Mouse (Mus musculus) Muller cell, postnatal 12 days (primary cell): ENCODE measurements around the gene Gm42957.
"Not testable (repeated sequence)": the region's sequence is repeated elsewhere in the genome, so short reads cannot be mapped to it uniquely, and the experiment has no call there.

ENCODE experiments used
- DNase-seq: peaks from one replicate; pipeline ENCODE4 v3.0.0-alpha.2; 2015; ENCODE audit errors: inconsistent ontology term

Gene Gm42957

GRCm38 (mm10) chr3:96634928-96635879 lies at the start of gene Gm42957, which contains the start of gene Pex11b:
Gene Gm42957 (plus strand): TSS chr3:96635474.
Gene Pex11b (plus strand): TSS chr3:96635376.
- peak; percentile 86 for DNase-seq

GRCm38 (mm10) chr3:96590657-96591056 lies 44.6 kb upstream of the Gm42957 start:
- DNase-seq, result no peak

GRCm38 (mm10) chr3:96593374-96593773 lies 41.9 kb upstream of the Gm42957 start:
- peak; percentile 34 for DNase-seq

DNA sequence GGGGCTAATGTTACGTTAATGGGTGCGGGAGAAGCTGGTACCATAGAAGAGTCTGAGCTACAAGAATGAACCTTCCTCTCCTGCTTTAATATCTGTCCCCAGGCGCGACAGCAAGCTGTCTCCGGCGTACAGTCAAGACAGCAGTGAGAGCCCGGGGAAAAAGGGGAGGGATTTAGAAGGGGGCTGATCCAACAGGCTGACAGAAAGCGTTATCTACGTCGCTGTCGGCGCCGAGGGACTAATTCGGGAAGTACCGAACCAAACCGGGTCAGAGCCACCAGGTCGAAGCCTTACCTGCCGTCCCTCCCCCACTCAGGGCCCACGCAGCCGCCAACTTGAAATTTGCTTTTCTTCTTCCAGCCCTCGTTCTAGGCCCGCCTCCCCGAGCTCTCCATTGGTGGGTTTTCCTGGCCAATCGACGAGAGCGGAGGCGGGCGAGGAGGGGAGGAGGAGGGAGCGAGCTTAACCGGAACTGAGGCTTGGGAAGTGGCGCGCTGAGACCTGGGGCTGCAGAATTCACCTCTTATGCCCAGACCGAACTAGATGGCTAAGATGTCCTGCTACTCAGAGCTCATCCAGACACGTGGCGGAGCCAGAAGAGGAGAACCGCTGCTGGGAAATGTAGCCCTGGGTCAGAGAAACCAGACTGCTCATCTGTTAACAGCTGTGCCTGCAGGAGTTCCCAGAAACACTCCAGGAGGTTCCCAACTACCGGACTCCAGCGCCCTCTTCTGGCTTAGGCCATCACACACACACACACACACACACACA lies 41.3 kb upstream of the Gm42957 start, which contains the start of gene Polr3gl:
Gene Polr3gl, minus strand, starts transcription at position 392 of the 771 bp plus-strand sequence.
- DNase-seq, result peak; percentile 96

GRCm38 (mm10) chr3:96594851-96595250 lies 40.4 kb upstream of the Gm42957 start:
- no peak for DNase-seq

DNA sequence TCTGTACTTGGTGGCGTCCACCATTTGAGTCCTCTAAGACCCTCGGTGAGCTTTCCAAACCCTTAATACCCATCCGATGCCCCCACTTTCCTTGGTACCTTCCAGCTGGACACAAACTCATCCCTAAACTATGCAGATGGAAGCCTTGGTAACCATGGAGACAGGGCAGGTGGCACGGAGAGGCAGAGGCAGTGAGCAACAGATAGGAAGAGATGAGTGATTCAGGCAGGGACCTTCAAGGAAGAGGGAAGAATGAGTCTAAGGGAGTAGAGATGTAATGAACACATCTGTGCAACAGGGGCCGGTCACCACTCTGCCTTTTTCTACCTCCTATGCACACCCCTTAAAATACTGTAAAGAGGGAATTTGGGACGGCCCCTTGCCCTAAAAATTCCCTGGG lies 39.6 kb upstream of the Gm42957 start:
- DNase-seq, result peak; percentile 25

DNA sequence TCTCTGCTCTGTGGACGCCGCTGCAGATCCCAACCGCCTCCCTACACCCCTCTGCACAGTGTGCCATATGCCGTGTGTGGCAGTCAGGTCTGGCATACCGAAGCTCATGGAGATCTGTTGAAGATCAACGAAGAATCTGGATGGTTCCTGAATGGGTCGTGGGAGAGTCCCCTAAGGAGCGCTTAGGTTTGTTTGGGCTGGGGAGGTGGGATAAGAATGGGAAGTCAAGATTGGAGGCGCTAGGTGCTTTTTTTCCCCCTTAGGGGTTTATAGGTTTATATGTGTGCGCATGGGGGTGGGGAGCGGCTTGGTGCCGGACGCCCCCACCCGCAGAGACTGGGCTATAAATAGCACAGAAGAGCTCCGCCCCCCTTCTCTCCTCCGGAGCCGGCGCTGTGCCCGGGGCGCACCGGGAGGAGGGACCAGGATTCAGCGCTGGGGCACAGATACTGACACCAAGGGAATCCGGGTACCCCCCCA lies 39.0 kb upstream of the Gm42957 start, which contains the start of gene Ankrd34a:
Gene Ankrd34a, plus strand, starts transcription at position 409 of the 480 bp plus-strand sequence.
- peak; percentile 55 for DNase-seq

DNA sequence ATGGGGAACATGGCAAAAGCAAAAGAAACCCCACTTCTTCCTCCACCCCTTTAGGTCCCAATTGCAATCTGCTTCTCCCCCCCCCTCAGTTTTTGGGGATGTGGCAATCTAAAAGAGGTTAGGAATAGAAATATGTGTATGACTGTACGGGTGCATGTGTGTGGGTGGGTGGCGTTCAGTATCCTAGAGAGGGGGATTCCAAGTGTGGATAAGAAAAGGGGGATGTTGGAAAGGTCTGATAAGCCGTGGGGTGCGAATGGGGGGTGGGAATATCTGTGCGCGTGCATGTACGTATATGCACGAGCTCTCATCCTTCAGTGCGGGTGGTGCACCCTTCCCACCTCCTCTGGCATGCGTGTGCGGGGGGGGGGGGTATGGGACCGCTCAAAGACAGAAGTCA lies 38.4 kb upstream of the Gm42957 start:
- peak; percentile 9 for DNase-seq

DNA sequence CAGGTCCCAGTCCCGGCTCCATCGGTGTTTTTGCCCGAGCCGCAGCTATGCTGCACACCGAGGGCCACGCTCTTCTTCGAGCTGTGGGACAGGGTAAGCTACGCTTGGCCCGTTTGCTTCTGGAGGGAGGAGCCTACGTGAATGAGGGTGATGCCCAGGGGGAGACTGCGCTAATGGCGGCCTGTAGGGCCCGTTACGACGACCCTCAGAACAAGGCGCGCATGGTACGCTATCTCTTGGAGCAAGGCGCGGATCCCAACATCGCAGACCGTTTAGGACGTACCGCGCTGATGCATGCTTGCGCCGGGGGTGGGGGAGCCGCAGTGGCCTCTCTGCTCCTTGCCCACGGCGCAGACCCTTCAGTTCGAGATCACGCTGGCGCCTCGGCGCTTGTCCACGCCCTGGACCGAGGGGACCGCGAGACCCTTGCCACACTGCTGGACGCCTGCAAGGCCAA lies 37.8 kb upstream of the Gm42957 start:
- peak; percentile 13 for DNase-seq

GRCm38 (mm10) chr3:96598156-96599068 lies 36.9 kb upstream of the Gm42957 start:
- peak; percentile 68 for DNase-seq

DNA sequence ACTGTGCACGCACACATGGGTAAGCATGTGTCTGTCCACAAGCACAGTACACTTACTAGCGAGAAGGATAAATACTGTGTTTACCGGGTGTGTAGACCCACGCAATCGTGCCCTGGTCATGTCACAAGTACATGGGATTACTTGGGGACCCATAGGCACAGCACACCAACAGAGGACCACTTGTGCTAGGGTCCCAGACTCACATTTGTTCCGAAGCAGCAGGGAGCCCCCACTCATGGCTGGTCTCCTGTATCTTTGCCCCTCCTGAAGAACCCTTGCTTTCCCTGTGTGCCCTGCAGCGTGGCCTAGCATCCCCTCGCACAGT lies 36.2 kb upstream of the Gm42957 start:
- no peak for DNase-seq

- no peak for DNase-seq
Observed at GRCm38 (mm10) chr3:96599411-96599810, 35.9 kb upstream of the Gm42957 start.

- DNase-seq, result peak; percentile 99
Observed at GRCm38 (mm10) chr3:96600639-96601250, 34.5 kb upstream of the Gm42957 start, which contains the start of gene Lix1l. Gene Lix1l (plus strand): TSS chr3:96601149.

- DNase-seq, result peak; percentile 76
Observed at GRCm38 (mm10) chr3:96601251-96601787, 34.0 kb upstream of the Gm42957 start.

DNA sequence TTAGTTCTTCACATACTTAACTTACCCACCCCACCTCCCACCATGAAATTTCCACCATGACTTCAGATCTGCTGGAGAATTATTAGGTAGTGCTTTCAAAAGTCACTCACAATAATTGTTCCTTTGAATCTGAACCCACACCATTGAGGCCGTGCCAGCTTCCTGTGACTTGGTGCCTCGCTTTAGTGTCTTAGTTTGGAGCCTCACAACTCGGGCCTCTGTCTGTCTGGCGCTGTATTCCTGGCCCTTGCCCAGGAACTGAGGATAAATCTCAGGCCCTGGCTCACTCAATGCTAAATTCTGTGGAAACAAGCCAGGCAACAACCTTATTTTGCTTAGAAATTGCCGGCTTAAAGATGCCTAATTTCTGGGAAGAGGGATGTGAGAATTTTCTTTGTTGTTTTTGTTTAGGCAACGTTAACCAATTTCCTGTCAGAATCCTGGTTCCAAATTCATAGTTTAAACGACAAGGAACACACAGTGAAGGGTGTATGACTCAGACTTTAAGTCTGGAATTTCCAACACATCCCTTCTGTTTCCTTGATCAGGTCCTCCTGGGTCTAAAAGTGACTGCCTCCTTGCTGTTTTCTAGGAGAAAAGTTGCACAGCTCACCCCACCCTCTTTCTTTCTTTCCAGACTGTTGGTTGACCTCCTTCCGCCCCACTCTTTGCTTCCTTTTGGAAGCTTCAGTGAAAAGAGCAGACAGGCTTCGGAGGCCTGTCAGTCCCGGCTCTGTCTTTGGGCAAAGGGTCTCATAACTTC lies 33.2 kb upstream of the Gm42957 start:
- DNase-seq, result peak; percentile 66

DNA sequence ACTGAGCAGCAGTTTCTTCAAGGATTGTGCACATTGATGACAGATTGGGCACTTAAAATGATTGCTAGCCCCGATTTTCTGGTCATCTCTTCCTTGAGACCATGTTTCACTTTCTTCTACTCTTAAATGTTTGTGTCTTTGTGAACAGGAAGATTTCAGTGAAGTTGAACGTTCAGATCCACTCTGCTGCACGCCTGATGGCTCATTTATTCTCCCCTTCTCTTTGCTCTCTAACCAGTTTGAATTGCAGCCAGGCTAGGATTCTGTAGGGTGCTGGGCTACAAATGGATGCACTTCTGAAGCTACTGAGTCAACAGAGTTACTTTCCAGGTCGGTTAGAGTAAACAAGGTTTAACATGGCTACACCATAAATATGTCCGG lies 32.6 kb upstream of the Gm42957 start:
- DNase-seq, result no peak

DNA sequence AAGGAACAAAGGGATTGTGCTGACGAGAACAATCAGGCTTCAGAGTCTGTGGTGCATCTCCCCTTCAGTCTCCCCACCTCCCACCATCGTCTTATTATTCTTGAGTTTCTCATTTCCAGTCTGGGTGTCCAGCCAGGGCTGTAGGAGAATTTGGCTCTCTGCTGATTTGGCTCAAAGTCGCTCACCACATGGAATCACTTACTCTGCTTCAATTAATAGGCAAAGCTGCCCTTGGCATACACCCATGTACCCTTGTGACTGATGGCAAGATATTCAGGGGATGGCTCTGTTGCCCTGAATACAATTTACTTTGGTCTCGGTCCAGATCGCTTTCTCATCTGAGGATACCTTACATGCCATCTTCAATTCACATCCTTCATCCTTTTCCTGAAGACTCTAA lies 32.0 kb upstream of the Gm42957 start:
- peak; percentile 87 for DNase-seq

DNA sequence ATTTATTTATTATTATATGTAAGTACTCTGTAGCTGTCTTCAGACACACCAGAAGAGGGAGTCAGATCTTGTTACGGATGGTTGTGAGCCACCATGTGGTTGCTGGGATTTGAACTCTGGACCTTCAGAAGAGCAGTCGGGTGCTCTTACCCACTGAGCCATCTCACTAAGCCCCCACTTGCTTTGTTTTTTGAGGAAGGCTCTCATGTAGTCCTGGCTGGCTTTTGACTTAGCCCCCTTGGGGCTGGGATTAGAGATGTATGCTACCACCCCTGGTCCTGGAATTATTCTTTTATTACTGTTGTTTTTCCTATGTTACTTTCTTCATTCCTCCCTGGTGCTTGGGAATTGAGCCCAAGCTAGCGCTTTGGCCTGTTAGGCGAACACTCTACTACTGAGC lies 29.3 kb upstream of the Gm42957 start:
- not testable (repeated sequence) for DNase-seq

DNA sequence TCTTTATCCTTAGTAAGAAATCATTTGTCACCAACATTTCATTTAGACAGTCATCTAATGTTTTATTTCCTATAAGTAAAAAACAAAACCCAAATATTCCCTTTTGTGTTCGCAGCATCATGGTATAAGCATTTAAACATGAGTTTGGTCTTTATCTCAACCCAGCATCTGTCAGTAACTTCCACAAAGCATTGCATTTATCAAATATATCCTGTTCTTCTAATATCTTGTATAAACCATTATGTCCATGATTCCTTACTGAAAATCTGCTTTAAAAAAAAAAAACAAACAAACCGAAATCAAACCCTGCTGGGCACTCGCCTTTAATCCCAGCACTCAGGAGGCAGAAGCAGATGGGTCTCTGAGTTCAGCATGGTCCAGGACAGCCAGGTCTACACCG lies 28.7 kb upstream of the Gm42957 start:
- DNase-seq, result no peak

DNA sequence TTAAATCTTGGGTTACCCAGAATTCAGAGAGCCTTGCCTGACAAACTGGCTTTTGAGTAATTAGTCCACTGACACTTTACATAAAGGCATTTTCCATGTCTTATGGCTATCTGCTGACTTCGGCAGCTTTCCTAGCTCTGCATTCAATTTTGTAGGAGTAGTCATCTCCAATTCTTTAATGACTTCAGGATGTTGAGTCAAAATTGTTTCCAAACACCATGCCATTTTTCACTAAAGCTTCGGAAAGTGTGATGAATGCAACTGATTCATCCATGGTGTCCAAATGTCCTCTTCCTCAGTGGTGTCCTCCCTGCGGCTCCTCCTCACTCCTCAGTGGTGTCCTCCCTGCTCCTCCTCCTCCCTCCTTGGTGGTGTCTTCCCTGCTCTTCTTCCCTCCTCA lies 17.3 kb upstream of the Gm42957 start:
- no peak for DNase-seq
